Mouse (Mus musculus) CH12F3 (cell line): ENCODE data around the gene Atf7.
"Not testable (repeated sequence)": the region's sequence is repeated elsewhere in the genome, so short reads cannot be mapped to it uniquely, and the experiment has no call there.

Experiments used
- in situ Hi-C: fragments of 300-500 bp; cut with MboI; formaldehyde crosslinking; loops from 2 replicates; pipeline ENCODE4 v1.14.3; 2020; ENCODE audit warnings: low sequenced_read_pairs

Gene Atf7

DNA sequence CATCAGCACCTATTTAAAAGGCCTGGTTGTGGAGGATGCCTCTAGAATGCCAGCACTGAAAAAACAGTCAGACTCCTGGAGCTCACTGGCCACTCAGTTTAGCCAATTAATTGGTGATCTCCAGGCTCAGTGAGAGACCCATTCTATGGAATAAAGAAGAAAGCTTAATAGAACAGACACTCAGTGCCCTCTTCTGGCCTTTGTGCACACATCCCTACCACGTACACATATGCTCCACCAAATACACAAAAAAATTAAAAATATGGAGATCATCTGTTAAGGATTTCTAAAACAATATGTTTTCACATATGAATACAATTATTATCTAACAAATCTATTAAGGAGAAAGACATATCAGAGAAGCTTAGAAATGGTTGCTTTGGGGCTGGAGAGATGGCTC is 4.5 kb downstream of the Atf7 start:
- in situ Hi-C loops: no loop called here

GRCm38 (mm10) chr15:102619486-102619885 is 5.8 kb downstream of the Atf7 start:
- in situ Hi-C loops: no loop called here

DNA sequence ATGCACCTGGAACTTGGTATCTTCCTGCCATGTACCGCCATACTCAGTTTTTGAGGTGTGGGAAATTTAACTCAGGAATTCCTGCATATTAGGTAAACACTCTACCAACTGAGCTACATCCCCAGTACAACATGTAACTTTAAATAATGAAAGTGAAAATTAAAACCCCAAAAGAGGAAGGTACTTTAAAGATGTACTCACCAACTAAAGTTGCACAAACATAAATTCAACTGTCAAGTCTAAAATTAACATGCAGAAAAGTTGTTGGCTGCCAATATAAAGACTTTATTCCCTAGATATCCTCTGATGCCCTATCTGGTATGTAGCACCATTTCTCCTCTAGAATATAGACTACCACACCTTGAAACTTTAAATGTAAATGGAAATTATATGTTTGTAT is 7.6 kb downstream of the Atf7 start:
- in situ Hi-C loops: no loop called here

- in situ Hi-C loops: no loop called here
Observed at GRCm38 (mm10) chr15:102616174-102616573, 9.1 kb downstream of the Atf7 start.

DNA sequence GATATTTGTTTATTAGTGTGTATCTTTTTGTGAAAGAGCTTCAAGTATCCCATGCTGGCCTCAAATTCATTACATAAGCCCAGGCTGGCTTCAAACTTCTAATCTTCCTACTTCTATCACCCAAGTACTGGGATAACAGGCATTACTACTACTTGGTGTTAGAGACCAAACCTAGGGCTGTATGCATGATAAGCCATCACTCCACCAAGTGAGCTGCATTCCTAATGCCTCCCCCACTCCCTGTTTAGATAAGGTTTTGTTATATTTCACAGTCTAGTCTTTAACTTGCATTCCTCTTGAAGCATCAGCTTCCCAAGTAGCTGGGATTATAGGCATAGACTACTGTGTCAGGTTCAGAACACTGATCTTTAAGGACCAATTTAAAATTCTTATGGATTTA is 11.0 kb downstream of the Atf7 start:
- in situ Hi-C loops: no loop called here

- in situ Hi-C loops: no loop called here
Observed at GRCm38 (mm10) chr15:102612966-102613365, 12.3 kb downstream of the Atf7 start.

DNA sequence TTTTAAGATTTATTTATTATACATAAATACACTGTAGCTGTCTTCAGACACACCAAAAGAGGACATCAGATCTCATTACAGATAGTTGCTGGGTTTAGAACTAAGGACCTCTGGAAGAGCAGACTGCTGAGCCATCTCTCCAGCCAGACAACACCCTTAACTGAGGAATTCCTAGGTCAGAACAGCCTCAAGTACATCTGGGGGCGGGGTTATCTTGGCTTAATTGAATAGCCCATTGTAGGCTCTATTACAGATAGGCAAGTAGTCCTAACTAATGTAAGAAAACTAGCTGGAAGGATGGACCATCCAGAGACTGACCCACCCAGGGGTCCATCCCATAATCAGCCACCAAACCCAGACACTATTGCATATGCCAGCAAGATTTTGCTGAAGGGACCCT is 16.7 kb downstream of the Atf7 start:
- in situ Hi-C loops: not testable (repeated sequence)

- in situ Hi-C loops: no loop called here
Observed at GRCm38 (mm10) chr15:102593996-102594656, 31.1 kb downstream of the Atf7 start.

DNA sequence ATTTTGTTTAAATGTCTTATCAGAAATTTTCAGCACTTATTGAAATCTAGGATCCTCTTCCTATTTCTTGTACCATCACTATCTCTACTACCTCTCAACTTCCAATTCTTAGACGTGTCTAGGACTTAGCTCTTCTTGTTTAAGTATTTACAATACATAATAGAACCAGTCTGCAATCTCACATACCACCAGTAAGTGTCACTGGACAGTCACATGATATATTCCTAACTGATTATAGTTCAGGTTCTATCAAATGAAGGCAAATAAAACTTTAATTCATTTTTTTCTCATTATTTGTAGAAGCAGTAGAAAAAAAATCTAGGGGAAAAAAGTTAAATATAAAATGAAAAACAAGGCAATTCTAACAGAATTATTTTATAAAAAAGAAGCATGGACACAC is 32.6 kb downstream of the Atf7 start:
- in situ Hi-C loops: no loop called here

- in situ Hi-C loops: no loop called here
Observed at GRCm38 (mm10) chr15:102590567-102590966, 34.7 kb downstream of the Atf7 start.

- in situ Hi-C loops: no loop called here
Observed at GRCm38 (mm10) chr15:102589826-102590225, 35.4 kb downstream of the Atf7 start.

GRCm38 (mm10) chr15:102585501-102585900 is 39.8 kb downstream of the Atf7 start:
- in situ Hi-C loops: no loop called here

DNA sequence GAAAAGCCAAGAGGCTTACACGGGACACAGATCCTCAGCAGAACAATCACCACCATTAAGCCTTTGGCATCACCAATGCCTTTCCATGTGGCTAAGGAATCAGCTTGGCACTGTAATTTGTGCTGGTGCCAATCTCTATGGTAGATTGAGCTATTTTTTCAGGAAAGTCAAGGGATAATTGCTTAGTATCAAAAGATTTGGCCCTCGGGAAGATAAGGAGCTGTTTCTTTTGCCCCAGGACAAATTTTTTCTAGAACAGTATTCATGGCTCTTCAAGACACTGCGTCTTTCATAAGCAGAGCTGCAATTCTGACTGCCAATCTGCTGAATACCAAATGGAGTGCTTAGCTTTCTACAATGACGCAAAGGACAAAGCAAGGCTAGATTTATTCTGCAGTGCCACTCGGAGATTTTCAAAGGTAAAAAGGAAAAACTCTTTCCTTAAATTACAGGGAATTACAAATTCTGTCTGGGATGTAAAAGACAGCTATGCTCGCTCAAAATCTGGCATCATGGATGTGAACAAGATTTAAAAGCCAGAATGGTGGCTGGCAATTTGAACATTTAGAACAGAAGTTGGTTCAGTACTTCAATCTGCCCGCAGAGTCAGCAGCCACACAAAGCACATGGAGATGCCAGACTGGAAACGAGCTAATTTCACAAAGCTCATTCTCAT is 41.4 kb downstream of the Atf7 start:
- in situ Hi-C loops: no loop called here

- in situ Hi-C loops: no loop called here
Observed at GRCm38 (mm10) chr15:102581205-102581604, 44.1 kb downstream of the Atf7 start.

- in situ Hi-C loops: no loop called here
Observed at GRCm38 (mm10) chr15:102578351-102578750, 46.9 kb downstream of the Atf7 start.

- in situ Hi-C loops: no loop called here
Observed at GRCm38 (mm10) chr15:102576972-102577371, 48.3 kb downstream of the Atf7 start.

GRCm38 (mm10) chr15:102572081-102572480 is 53.2 kb downstream of the Atf7 start:
- in situ Hi-C loops: no loop called here

DNA sequence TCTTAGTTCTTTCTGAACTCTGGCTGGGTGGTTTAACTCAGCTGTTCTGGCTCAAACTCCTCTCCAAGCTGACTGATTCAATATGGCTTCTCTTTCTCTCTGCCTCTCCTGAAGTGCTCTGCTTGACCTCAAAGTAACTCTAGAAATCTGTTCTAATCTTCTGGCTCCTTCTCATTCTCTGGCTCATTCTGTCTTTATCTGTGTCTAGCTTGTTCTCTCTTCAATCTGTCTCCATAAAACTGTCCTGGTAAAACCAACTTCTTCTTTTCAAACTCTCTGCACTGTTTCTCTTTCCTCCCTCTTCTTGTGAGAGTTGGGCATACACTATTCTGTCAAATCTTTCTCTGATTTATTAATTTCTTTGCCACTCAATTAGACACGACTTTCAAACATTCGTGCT is 57.4 kb downstream of the Atf7 start:
- in situ Hi-C loops: no loop called here

DNA sequence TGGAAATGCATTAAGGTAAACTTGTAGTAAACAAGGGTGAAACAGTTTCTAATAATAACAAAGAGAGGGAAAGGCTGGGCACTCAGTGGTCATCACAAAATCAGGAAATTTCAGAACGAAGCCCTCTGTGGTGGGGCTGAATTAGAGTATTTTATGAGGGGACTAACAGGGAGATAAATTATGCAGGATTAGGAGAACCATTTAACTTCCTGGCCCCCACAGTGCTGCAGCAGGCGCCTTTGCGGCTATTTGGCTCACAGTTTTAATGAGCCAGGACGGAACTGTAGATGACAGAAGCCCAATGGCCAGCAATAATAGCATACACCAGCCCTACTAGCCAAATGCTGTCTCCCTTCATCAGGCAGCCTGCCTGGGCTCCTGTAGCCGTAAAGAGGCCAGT is 61.6 kb downstream of the Atf7 start:
- in situ Hi-C loops: no loop called here

DNA sequence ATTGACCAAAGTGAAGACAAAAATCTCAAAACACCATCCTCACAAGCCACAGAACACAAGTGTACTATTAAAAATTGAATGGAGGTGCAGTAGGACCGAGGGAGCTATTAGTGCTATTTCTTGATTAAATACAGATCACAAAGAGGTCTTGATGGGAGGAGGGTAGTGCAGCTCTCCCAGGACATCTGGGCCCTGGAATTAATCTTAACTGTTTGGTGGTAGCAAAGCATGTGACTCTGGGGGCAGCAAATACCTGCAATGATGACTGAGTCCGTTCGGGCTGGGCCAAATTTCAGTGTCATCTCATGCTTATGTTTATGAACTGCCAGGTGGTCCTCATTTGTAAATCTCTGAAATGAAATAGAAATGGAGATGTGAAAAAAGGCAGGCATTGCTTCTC is 62.2 kb downstream of the Atf7 start:
- in situ Hi-C loops: no loop called here

- in situ Hi-C loops: no loop called here
Observed at GRCm38 (mm10) chr15:102562491-102562890, 62.8 kb downstream of the Atf7 start.

- in situ Hi-C loops: no loop called here
Observed at GRCm38 (mm10) chr15:102557580-102557979, 67.7 kb downstream of the Atf7 start.

GRCm38 (mm10) chr15:102555581-102555980 is 69.7 kb downstream of the Atf7 start:
- in situ Hi-C loops: no loop called here
